Mouse (Mus musculus) hindbrain, embryonic 10.5 days (tissue): ENCODE measurements around the gene Crat. TPM values are rescaled to one million over a fixed set of nuclear protein-coding genes. Genes with fewer than 3 reads are reported as not detected.

Experiments
- DNase-seq: peaks from one replicate; pipeline ENCODE4 v3.0.0-alpha.2; 2017; ENCODE audit warnings: low spot score
- H3K27ac ChIP-seq: fragments of 300-500 bp; sonication (generic); 2 replicates; pipeline ENCODE4 v1.5.1; 2016; ENCODE audit warnings: mild to moderate bottlenecking, moderate library complexity
- H3K27me3 ChIP-seq: fragments of 300-500 bp; sonication (generic); 2 replicates; pipeline ENCODE4 v1.6.1; 2016; ENCODE audit warnings: mild to moderate bottlenecking; ENCODE audit not compliant: poor library complexity, insufficient read depth, severe bottlenecking
- H3K36me3 ChIP-seq: fragments of 300-500 bp; sonication (generic); 2 replicates; pipeline ENCODE4 v1.6.1; 2016; ENCODE audit warnings: mild to moderate bottlenecking, moderate library complexity
- H3K4me1 ChIP-seq: fragments of 300-500 bp; sonication (generic); replicated peaks from 2 replicates; pipeline ENCODE4 v1.6.1; 2016; ENCODE audit warnings: mild to moderate bottlenecking
- H3K4me3 ChIP-seq: fragments of 300-500 bp; sonication (generic); 2 replicates; pipeline ENCODE4 v1.5.1; 2016; ENCODE audit warnings: mild to moderate bottlenecking, moderate library complexity
- H3K9me3 ChIP-seq: fragments of 300-500 bp; sonication (generic); 2 replicates; pipeline ENCODE4 v1.6.1; 2016; ENCODE audit warnings: mild to moderate bottlenecking, moderate library complexity
- WGBS: fragments of 180-500 bp; shearing (Covaris S2); methylation state at CpG from one replicate; pipeline ENCODE4 v1.1.7; 2016; 5-methylcytosine and 5-hydroxymethylcytosine counted together
- polyA plus RNA-seq: library from polyadenylated mRNA; unstranded; fragments of >200 nt; fragmentation: Nextera tagmentation; extraction: Ambion mirVana; gene quantifications from 2 replicates; pipeline ENCODE4 v1.2.1, GENCODE M21; 2016

Gene Crat
- polyA plus RNA-seq, 1 experiment from 2014 or later = 26.7 TPM

- no peak for DNase-seq
Observed at GRCm38 (mm10) chr2:30413038-30413973, 2.3 kb downstream of the Crat start.

DNA sequence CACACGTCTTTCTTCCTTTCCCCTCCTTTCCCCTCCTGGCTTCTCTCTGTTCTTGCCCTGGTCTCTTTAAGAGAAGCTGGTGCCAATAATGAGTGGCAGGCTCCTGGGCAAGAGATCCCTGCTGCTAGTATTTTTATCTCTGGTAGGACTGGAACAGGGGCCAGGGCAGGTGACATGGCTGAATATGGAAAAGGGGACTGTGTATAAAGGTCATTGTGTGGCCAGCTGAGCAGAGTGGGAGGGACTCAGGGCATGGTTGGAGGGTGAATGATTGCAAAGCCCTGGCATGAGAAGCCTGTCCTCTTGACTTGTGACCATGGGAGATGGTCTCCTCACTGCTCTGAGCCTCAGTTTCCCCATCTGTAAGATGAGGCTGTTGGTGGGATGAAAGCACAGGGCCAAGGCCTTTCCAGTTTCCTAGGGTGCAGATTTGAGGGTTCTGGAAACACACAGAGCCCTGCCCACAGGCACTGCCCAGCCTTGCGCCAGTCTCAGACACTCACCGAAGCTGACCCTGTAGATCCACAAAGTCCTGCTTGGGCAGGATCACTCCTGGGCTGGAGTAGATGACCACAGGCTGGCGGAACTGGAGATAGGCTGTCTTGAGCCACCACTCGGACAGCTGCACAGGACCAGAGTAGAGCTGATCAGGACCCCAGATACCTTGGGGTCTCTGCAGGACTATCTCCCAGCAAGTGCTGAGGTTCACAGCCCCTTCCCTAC lies 6.0 kb downstream of the Crat start:
- peaks cover 15% of the 10 kb centered on the region for H3K4me1 ChIP-seq
- WGBS = 82% methylated on average over 5 of the region's 5 CpGs
- no peak overlapping the region for H3K27ac ChIP-seq
- peaks cover 76% of the 10 kb centered on the region for H3K36me3 ChIP-seq
- no peak for DNase-seq
- no peaks in the 10 kb centered on the region for H3K9me3 ChIP-seq
- H3K27me3 ChIP-seq = peaks cover 13% of the 10 kb centered on the region
- no peak overlapping the region for H3K4me3 ChIP-seq

More at GRCm38 (mm10) chr2:30413038-30413973, 2.3 kb downstream of the Crat start:
- peaks cover 48% of the 10 kb centered on the region for H3K4me1 ChIP-seq
- no peaks in the 10 kb centered on the region for H3K9me3 ChIP-seq
- H3K27me3 ChIP-seq = peaks cover 17% of the 10 kb centered on the region
- H3K27ac ChIP-seq = no peak overlapping the region
- H3K36me3 ChIP-seq = peaks cover 39% of the 10 kb centered on the region
- 81% methylated on average over 16 of the region's 16 CpGs for WGBS
- H3K4me3 ChIP-seq = no peak overlapping the region; the same call in 1 of the 2 replicates

- H3K36me3 ChIP-seq = peaks cover 86% of the 10 kb centered on the region
- DNase-seq = no peak
- no peaks in the 10 kb centered on the region for H3K9me3 ChIP-seq
- WGBS = 89% methylated on average over 8 of the region's 8 CpGs
- no peak overlapping the region for H3K4me3 ChIP-seq
- H3K4me1 ChIP-seq = peaks cover 5% of the 10 kb centered on the region; the same call in 1 of the 2 replicates
- peaks cover 2% of the 10 kb centered on the region for H3K27me3 ChIP-seq
- no peak overlapping the region for H3K27ac ChIP-seq
Observed at GRCm38 (mm10) chr2:30408452-30409100, 7.0 kb downstream of the Crat start.

DNA sequence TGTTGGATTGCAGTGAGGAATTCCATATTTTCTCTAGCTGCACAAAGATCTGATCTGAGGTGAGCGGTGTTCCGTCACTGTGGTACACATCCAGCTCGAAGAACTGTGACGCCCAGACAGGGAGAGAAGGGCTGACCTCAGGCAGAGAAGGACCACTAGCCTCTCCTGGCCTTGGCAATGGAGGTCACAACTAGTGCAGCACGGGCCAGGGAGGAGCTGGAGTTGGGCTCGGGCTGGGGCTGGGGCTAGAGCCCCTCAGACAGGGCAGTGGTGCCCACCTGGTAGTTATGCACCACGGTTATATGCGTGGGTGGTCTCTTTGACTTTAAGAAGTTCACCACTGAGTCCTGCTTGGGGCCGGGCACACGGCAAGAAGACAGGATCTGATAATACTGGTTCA lies 7.8 kb downstream of the Crat start:
- Histone ChIP-seq H3K27ac (no peak overlapping the region), H3K4me1 (no peaks in the 10 kb centered on the region), H3K4me3 (no peak overlapping the region), H3K36me3 (peaks cover 92% of the 10 kb centered on the region), H3K9me3 (no peaks in the 10 kb centered on the region), H3K27me3 (no peaks in the 10 kb centered on the region)
- 96% methylated on average over 10 of the region's 10 CpGs for WGBS
- DNase-seq = no peak

GRCm38 (mm10) chr2:30407221-30407620 lies 8.4 kb downstream of the Crat start:
- H3K36me3 ChIP-seq = peaks cover 92% of the 10 kb centered on the region
- WGBS = 89% methylated on average over 2 of the region's 2 CpGs
- H3K9me3 ChIP-seq = no peaks in the 10 kb centered on the region
- no peak overlapping the region for H3K27ac ChIP-seq
- H3K27me3 ChIP-seq = no peaks in the 10 kb centered on the region
- H3K4me1 ChIP-seq = 0 out of 2 replicates have a peak, but pooled peaks cover under 1% of the 10 kb centered on the region
- no peak overlapping the region for H3K4me3 ChIP-seq
- no peak for DNase-seq

GRCm38 (mm10) chr2:30403870-30404269 lies 11.7 kb downstream of the Crat start:
- H3K36me3 ChIP-seq = peaks cover 97% of the 10 kb centered on the region
- 89% methylated on average over 1 of the region's 1 CpGs for WGBS
- H3K27ac ChIP-seq = no peak overlapping the region
- H3K4me1 ChIP-seq = peaks cover 34% of the 10 kb centered on the region
- no peak for DNase-seq
- H3K4me3 ChIP-seq = no peak overlapping the region
- no peaks in the 10 kb centered on the region for H3K9me3 ChIP-seq
- no peaks in the 10 kb centered on the region for H3K27me3 ChIP-seq

DNA sequence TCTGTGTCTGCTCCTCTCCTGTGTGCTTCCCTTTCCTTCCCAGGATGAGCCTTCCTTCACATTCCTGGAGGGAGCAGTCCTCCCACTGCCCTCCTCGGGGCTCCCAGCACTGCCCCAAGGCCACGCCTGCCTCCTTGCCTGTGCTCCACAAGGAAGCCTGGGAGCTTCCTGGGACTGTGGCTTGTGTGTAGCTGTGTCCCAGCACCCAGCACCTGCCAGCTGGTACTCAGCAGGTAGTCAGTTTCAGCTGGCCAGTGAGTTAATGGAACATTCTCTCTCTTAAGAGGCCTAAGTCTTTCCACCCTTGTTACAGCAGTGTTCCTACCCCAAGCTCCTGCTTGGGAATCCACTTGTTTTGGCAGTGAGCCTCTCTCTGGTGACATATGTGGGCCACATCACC lies 12.8 kb downstream of the Crat start:
- Histone ChIP-seq H3K4me3 (no peak overlapping the region), H3K27ac (0 out of 2 replicates have a peak overlapping the region, but pooled peaks have one; percentile 17), H3K9me3 (no peaks in the 10 kb centered on the region), H3K36me3 (peaks cover 97% of the 10 kb centered on the region), H3K27me3 (no peaks in the 10 kb centered on the region), H3K4me1 (peaks cover 45% of the 10 kb centered on the region)
- 73% methylated on average over 2 of the region's 2 CpGs for WGBS
- no peak for DNase-seq

GRCm38 (mm10) chr2:30402351-30402826 lies 13.2 kb downstream of the Crat start:
- H3K27me3 ChIP-seq = no peaks in the 10 kb centered on the region
- H3K27ac ChIP-seq = 0 out of 2 replicates have a peak overlapping the region, but pooled peaks have one; percentile 17
- H3K9me3 ChIP-seq = no peaks in the 10 kb centered on the region
- WGBS = 92% methylated on average over 9 of the region's 9 CpGs
- peaks cover 49% of the 10 kb centered on the region for H3K4me1 ChIP-seq
- peaks cover 97% of the 10 kb centered on the region for H3K36me3 ChIP-seq
- H3K4me3 ChIP-seq = no peak overlapping the region
- DNase-seq = no peak

DNA sequence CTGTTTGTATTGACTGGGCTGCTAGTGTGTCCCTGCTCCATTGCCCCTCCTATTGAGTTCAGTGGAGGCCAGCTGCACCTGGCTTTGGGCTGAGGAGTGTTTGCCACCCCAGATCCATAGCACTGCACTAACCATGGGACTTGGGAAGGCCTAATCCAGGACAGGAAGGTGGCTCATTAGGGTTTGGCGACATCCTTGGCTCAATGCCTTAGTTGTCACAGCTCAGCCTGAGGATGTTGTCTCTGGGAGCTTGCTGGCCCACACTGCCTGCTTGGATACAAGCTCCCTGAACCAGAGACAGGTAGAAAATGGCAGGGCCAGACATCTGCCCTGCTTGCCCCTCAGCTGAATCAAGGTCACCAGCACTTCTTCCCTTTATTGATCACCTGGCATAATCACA lies 14.0 kb downstream of the Crat start:
- peaks cover 52% of the 10 kb centered on the region for H3K4me1 ChIP-seq
- H3K27ac ChIP-seq = peak overlapping the region; percentile 94
- H3K9me3 ChIP-seq = no peaks in the 10 kb centered on the region
- DNase-seq = no peak
- H3K36me3 ChIP-seq = peaks cover 97% of the 10 kb centered on the region
- peak overlapping the region; percentile 16; the same call in 1 of the 2 replicates for H3K4me3 ChIP-seq
- H3K27me3 ChIP-seq = no peaks in the 10 kb centered on the region
- WGBS = 76% methylated on average over 1 of the region's 1 CpGs

- H3K27ac ChIP-seq = peak overlapping the region; percentile 94
- peaks cover 52% of the 10 kb centered on the region for H3K4me1 ChIP-seq
- WGBS = 37% methylated on average over 20 of the region's 20 CpGs
- no peaks in the 10 kb centered on the region for H3K9me3 ChIP-seq
- peak overlapping the region; percentile 26 for H3K4me3 ChIP-seq
- H3K36me3 ChIP-seq = peaks cover 95% of the 10 kb centered on the region
- H3K27me3 ChIP-seq = no peaks in the 10 kb centered on the region
- peak; percentile 73 for DNase-seq
Observed at GRCm38 (mm10) chr2:30399191-30400171, 16.1 kb downstream of the Crat start.

- H3K27ac ChIP-seq = peak overlapping the region; percentile 94
- H3K36me3 ChIP-seq = peaks cover 90% of the 10 kb centered on the region
- no peaks in the 10 kb centered on the region for H3K9me3 ChIP-seq
- no peak for DNase-seq
- WGBS = 84% methylated on average over 10 of the region's 10 CpGs
- H3K27me3 ChIP-seq = no peaks in the 10 kb centered on the region
- no peak overlapping the region for H3K4me3 ChIP-seq
- peaks cover 65% of the 10 kb centered on the region for H3K4me1 ChIP-seq
Observed at GRCm38 (mm10) chr2:30397986-30398512, 17.6 kb downstream of the Crat start.
